Mouse (Mus musculus) testis, adult 2 months (tissue): ENCODE data around the gene Aar2. TPM values are rescaled to one million over a fixed set of nuclear protein-coding genes. Genes with fewer than 3 reads are reported as not detected.

Source experiments
- H3K27ac ChIP-seq: fragments of 200-500 bp; 2 replicates; pipeline ENCODE4 v1.5.1; 2012; ENCODE audit warnings: low read depth, low read length; ENCODE audit not compliant: control insufficient read depth, insufficient read depth
- H3K27me3 ChIP-seq: fragments of 200-500 bp; 2 replicates; pipeline ENCODE4 v1.6.1; 2012; ENCODE audit warnings: mild to moderate bottlenecking, low read length, moderate library complexity; ENCODE audit not compliant: control insufficient read depth, insufficient read depth
- H3K36me3 ChIP-seq: fragments of 200-500 bp; 2 replicates; pipeline ENCODE4 v1.6.1; 2012; ENCODE audit warnings: mild to moderate bottlenecking, low read length; ENCODE audit not compliant: control insufficient read depth, insufficient read depth
- H3K4me1 ChIP-seq: fragments of 200-500 bp; 2 replicates; pipeline ENCODE4 v1.6.1; 2012; ENCODE audit warnings: low read length; ENCODE audit not compliant: control insufficient read depth, insufficient read depth
- H3K4me3 ChIP-seq: fragments of 200-500 bp; 2 replicates; pipeline ENCODE4 v1.5.1; 2012; ENCODE audit warnings: low read depth, mild to moderate bottlenecking, low read length, moderate library complexity, mixed read lengths; ENCODE audit not compliant: control insufficient read depth
- CTCF ChIP-seq: fragments of 200-500 bp; IDR thresholded peaks from 2 replicates; pipeline ENCODE4 v1.5.1; 2012; ENCODE audit warnings: low read depth, mild to moderate bottlenecking, inconsistent platforms, low read length, moderate library complexity; ENCODE audit not compliant: control insufficient read depth, insufficient read depth, insufficient replicate concordance
- POLR2A ChIP-seq: fragments of 200-500 bp; IDR thresholded peaks from 2 replicates; pipeline ENCODE4 v1.6.1; 2012; ENCODE audit warnings: low read depth, mild to moderate bottlenecking, inconsistent platforms, low read length, moderate library complexity; ENCODE audit not compliant: control insufficient read depth
- polyA plus RNA-seq: library from polyadenylated mRNA; depleted of rRNA; stranded (reverse); fragments of >200 nt; gene quantifications from 2 replicates; pipeline ENCODE4 v1.2.3, GENCODE M21; 2012

Gene Aar2
- polyA plus RNA-seq, 1 experiment, result 13.8 TPM

DNA sequence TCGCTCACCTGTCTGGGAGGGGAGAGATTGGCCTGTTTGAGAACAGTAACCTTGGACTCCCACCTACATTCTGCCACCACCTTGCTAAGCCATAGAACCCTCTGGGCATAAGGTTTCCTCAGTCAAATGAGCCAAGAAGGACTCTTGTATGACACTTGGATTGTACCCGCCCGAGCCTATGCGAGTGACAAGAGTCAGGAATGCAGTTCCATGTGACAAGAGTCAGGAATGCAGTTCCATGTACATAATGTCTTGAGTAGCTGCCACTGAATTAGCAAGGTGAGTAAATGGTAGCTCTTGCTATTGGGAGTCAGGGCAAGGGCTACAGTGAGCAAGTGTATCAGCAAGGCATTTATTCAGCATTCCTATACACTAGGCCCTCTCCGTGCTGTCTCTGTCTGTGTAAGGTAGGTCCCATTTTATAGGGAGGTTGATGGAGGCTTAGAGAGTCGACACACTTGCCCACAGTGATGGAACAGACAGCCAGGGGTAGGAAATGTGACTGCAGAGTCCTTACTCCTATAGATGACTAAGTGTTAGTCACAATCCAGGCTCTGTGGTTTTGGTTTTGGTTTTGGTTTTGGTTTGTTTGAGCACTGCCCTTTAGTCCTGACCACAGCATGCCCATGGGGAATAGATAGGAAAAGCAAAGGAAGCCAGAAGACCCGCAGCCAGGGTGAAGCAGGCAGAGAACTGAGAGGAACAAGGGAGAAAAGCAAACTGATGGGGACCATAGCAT is 8.4 kb upstream of the Aar2 start:
- TF ChIP-seq POLR2A, result no peak
- no peak for TF ChIP-seq CTCF
- no peak overlapping the region for H3K4me3 ChIP-seq

DNA sequence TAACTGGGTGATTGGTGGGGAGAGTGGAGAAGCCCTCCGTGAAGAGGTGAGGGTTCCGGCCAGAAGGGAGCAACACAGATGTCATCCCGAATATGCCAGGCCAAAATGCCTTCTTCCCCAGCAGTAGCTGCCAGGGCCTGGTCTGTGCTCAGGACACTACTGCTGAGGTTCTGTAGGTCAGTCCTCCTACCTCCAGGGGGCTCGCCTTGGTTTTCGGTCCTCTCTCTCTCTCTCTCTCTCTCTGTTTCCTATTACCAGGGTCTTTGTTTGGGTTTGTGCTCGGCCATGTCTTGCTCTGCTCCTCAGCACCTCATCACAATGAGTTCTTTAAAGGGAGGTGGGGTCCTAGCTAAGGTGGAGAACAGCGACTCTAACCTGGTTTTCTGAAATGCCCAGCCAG is 6.4 kb upstream of the Aar2 start:
- TF ChIP-seq CTCF (no peak), POLR2A (no peak)
- no peaks in the 10 kb centered on the region for H3K4me1 ChIP-seq
- H3K36me3 ChIP-seq, result no peaks in the 10 kb centered on the region
- no peaks in the 10 kb centered on the region for H3K27me3 ChIP-seq
- H3K27ac ChIP-seq, result no peak overlapping the region
- no peak overlapping the region for H3K4me3 ChIP-seq

More for the DNA sequence above, 8.4 kb upstream of the Aar2 start:
- H3K4me1 ChIP-seq, result peaks cover 4% of the 10 kb centered on the region
- H3K27ac ChIP-seq, result no peak overlapping the region
- H3K36me3 ChIP-seq, result no peaks in the 10 kb centered on the region
- no peaks in the 10 kb centered on the region for H3K27me3 ChIP-seq

DNA sequence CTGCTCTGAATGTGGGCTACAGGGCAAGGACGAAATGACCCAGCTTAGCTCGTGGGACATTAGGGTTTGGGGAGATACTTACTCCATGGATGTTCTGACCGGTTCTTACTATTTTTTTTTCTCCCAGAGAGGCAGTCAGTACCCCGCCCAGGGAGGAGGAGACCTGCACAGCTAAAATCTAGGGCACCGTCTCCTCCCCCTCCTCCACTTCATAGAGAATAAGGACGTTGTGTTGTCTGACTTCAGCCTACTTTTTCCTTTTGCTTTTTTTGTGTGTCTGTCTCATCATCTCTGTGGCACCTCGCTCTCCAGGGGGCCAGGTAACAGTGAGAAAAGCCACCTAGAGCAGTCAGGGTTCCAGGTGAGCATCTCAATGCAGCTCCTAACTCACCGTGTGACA is 5.0 kb upstream of the Aar2 start:
- Histone ChIP-seq H3K27me3 (no peaks in the 10 kb centered on the region), H3K4me3 (no peak overlapping the region), H3K27ac (no peak overlapping the region), H3K36me3 (no peaks in the 10 kb centered on the region), H3K4me1 (peaks cover 2% of the 10 kb centered on the region; the same call in 1 of the 2 replicates)
- TF ChIP-seq CTCF (no peak), POLR2A (no peak)

DNA sequence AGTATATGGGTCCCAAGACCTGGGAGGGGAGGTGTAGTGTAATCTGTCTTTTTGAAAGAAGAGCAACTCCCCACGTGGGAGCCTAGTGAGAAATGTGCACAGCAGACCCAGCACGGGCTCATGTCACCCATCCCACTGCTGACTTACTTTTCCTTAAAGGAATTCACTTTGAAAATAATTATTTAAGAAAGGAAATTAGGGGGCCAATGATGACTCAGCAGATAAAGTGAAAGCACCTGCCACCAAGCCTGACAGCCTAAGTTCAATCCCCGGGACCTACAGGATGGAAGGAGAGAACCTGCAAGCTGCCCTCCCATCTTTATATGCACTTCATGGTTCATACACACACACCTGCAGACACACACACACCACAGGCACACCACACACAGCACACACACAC is 3.6 kb upstream of the Aar2 start:
- Histone ChIP-seq H3K27me3 (no peaks in the 10 kb centered on the region), H3K36me3 (no peaks in the 10 kb centered on the region), H3K27ac (no peak overlapping the region), H3K4me1 (peaks cover 4% of the 10 kb centered on the region; the same call in 1 of the 2 replicates), H3K4me3 (no peak overlapping the region)
- TF ChIP-seq POLR2A (no peak), CTCF (no peak)

DNA sequence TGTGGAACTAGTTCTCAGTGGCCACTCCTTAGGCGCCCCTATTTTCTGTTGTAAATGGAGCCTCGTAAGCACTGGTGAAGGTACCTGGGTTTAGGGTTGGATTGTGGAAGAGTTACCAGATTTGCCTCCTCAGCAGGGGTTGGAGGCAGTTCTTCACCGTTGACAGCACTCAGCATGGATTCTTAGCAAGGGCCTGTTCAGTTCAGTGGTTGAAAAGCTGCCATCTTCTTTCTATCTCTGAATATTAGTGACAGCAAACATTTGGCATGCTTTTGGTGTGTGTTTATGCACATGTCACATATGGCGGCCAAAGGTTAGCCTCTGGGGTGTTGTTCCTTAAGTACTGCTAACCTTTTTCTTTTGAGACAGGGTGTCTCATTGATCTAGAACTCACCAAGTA is 5.0 kb downstream of the Aar2 start:
- peaks cover 2% of the 10 kb centered on the region; the same call in 1 of the 2 replicates for H3K4me1 ChIP-seq
- H3K36me3 ChIP-seq, result peaks cover 1% of the 10 kb centered on the region
- H3K27ac ChIP-seq, result no peak overlapping the region
- H3K4me3 ChIP-seq, result no peak overlapping the region
- TF ChIP-seq CTCF (no peak), POLR2A (no peak)
- no peaks in the 10 kb centered on the region for H3K27me3 ChIP-seq

DNA sequence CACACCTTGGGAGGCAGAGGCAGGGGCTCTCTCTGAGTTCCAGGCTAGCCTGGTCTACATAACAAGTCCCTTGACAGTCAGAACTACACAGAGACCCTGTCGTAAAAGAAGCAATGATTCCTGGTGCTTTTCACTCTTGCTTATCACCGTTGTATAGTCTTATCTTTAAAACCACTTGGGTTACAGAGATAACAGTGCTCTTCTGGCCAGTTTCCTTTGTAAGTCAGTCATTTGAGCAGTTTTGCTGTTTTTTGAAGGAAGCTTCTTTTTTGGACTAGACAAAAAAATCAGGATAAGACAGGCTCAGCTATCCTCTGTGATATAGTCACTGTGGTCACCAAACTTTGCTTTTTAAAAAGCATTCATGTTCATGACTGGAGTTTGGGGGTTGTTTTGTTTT is 14.4 kb downstream of the Aar2 start:
- Histone ChIP-seq H3K4me3 (no peak overlapping the region), H3K36me3 (no peaks in the 10 kb centered on the region; the same call in 1 of the 2 replicates), H3K27ac (no peak overlapping the region), H3K27me3 (no peaks in the 10 kb centered on the region), H3K4me1 (no peaks in the 10 kb centered on the region; the same call in 1 of the 2 replicates)
- no peak for TF ChIP-seq CTCF
- TF ChIP-seq POLR2A, result no peak

DNA sequence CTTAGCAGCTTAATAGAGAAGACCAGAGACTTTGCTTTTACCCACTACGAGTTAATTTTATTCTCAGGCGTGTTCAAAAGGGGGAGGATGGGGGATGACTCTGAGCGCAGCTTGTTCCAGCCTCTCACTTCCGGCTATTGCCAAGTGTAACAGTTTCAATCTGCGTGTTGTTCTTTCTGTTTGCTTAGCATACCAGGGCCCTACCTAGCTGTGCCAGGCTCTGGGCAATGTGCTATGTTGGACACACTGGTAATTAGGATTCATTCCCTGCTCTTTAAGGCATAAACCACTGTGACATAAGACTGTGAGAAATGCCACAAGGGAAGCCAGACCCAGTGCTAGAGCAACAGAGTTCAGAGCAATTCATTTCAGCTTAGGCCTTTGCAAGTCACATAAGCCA is 16.2 kb downstream of the Aar2 start:
- H3K36me3 ChIP-seq, result no peaks in the 10 kb centered on the region; the same call in 1 of the 2 replicates
- H3K4me1 ChIP-seq, result no peaks in the 10 kb centered on the region; the same call in 1 of the 2 replicates
- TF ChIP-seq CTCF, result no peak
- TF ChIP-seq POLR2A, result no peak
- H3K4me3 ChIP-seq, result no peak overlapping the region
- H3K27me3 ChIP-seq, result no peaks in the 10 kb centered on the region
- H3K27ac ChIP-seq, result peak overlapping the region; percentile 48

DNA sequence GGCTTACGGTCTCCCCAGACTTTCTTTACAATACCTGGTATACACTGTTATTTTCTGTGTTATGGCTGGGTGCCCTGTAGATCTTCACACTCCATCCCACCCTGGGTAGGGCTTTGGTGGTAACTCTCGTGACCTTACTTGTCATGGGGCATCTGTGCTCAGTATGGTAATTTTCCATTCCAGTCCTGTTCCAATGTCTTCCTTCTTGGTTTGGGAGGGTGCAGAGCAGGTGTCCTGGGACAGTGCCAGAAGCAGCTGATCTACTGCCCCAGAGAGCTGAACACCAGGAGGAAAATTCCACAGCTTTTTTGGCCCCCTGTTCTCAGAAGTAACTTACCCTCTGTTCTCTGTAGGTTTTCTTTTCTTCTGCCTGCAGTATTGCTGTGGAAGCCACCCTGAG is 19.1 kb downstream of the Aar2 start:
- no peak overlapping the region for H3K27ac ChIP-seq
- no peaks in the 10 kb centered on the region for H3K27me3 ChIP-seq
- TF ChIP-seq POLR2A (no peak), CTCF (no peak)
- no peaks in the 10 kb centered on the region for H3K4me1 ChIP-seq
- H3K36me3 ChIP-seq, result no peaks in the 10 kb centered on the region; the same call in 1 of the 2 replicates
- H3K4me3 ChIP-seq, result no peak overlapping the region
